Mouse (Mus musculus): ENCODE data around the gene Gsta2. TPM values are rescaled to one million over a fixed set of nuclear protein-coding genes. Genes with fewer than 3 reads are reported as not detected.
"Not testable (repeated sequence)": the region's sequence is repeated elsewhere in the genome, so short reads cannot be mapped to it uniquely, and the experiment has no call there.

The Gsta2 gene
- polyA plus RNA-seq, 1 experiment: 726 TPM

DNA sequence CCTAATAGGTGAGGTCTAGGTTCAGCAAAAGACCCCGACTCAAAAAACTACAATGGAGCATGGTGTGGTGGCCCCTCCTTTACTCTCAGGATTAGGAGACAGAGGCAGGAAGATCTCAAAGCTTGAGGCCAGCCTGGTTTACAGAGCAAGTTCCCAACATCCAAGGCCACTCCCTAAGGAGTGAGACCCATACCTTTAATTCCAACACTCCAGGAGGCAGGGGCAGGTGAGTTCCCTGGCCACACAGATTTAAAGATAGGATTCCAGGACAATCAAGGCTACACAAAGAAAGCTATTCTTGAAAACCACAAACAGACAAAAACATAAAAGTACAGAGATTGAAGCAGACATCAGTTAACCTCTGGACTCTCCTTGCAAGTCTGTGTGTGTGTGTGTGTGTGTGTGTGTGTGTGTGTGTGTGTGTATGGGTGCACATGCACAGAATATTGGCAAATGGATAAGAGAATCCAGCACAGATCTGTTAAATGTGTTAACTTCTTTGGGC lies 19.3 kb upstream of the Gsta2 start:
- TF ChIP-seq POLR2A (IDR thresholded peaks at IDR 0.05; ENCODE audit: low read depth, low read length): no peak
- no peak for TF ChIP-seq CTCF (conservative IDR thresholded peaks at IDR 0.05; ENCODE audit: insufficient read depth, insufficient read length, low read depth, low read length)
- 45% methylated on average over 1 of the region's 1 CpGs for WGBS
- Histone ChIP-seq H3K4me3 (ENCODE audit: insufficient read depth, low read depth, low read length) (no peak overlapping the region), H3K27ac (ENCODE audit: insufficient read depth, low read depth, low read length) (no peak overlapping the region), H3K4me1 (ENCODE audit: control insufficient read depth, insufficient read depth, low read length) (no peaks in the 10 kb centered on the region), H3K36me3 (ENCODE audit: control insufficient read depth, insufficient read depth, low read length) (no peaks in the 10 kb centered on the region), H3K27me3 (replicated peaks; ENCODE audit: control insufficient read depth, insufficient read depth, low read length) (no peaks in the 10 kb centered on the region)
- peak; percentile 7 for DNase-seq

DNA sequence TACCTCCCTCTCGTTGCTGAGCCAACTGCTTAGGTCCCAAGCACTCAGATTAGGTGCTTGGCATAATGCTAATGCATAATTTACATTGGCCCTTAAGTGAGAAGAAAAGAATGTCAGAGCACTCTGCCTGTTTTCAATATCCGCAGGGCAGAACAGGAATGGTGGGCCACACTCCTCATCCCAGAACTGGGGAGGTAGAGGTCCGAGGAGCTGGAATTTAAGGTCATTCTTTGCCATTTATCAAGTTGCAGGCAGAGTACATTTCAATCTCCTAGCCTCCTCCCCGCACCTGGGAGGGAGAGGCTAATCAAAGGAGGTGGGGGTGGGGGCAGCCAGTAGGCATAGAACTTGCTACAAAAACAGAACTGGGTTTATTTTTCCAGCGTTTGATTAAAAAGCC lies 18.8 kb upstream of the Gsta2 start:
- H3K4me1 ChIP-seq (ENCODE audit: control insufficient read depth, insufficient read depth, low read length): no peaks in the 10 kb centered on the region
- H3K4me3 ChIP-seq (ENCODE audit: insufficient read depth, low read depth, low read length): no peak overlapping the region
- H3K27me3 ChIP-seq (replicated peaks; ENCODE audit: control insufficient read depth, insufficient read depth, low read length): no peaks in the 10 kb centered on the region
- H3K27ac ChIP-seq (ENCODE audit: insufficient read depth, low read depth, low read length): no peak overlapping the region
- no peak for DNase-seq
- 44% methylated on average over 5 of the region's 5 CpGs for WGBS
- TF ChIP-seq POLR2A (IDR thresholded peaks at IDR 0.05; ENCODE audit: low read depth, low read length) (no peak), CTCF (conservative IDR thresholded peaks at IDR 0.05; ENCODE audit: insufficient read depth, insufficient read length, low read depth, low read length) (no peak)
- no peaks in the 10 kb centered on the region for H3K36me3 ChIP-seq (ENCODE audit: control insufficient read depth, insufficient read depth, low read length)

DNA sequence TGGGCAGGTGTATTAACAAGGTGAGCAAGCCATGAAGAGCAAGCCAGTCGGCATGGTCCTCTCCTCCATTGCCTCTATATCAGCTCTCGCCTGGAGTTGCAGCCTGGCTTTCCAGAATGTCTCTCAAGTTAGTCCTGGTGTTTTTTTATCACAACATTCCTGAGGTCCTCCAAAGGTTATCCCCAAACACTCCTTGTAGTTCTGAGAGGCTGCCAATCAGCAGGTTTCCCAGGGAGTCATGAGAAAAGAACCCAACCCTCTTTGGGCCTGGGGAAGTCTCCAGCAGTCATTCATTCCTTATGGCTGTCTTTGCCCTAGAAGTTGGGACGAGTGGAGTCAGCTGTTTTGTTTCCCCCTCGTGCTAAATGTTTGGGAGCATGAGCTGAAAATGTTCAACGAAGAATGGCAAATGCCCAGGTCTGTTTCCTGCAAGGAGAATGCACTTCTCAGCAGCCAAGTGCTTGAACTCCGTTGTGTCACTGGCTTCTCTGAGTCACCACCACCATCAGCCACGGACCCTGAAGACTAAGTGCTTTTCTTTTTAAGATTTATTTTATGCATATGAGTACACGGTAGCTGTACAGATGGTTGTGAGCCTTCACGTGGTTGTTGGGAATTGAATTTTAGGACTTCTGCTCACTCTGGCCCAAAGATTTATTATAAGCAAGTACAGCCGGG lies 17.4 kb upstream of the Gsta2 start:
- Histone ChIP-seq H3K4me3 (ENCODE audit: insufficient read depth, low read depth, low read length) (no peak overlapping the region), H3K4me1 (ENCODE audit: control insufficient read depth, insufficient read depth, low read length) (no peaks in the 10 kb centered on the region), H3K36me3 (ENCODE audit: control insufficient read depth, insufficient read depth, low read length) (no peaks in the 10 kb centered on the region), H3K27me3 (replicated peaks; ENCODE audit: control insufficient read depth, insufficient read depth, low read length) (no peaks in the 10 kb centered on the region), H3K27ac (ENCODE audit: insufficient read depth, low read depth, low read length) (no peak overlapping the region)
- TF ChIP-seq CTCF (conservative IDR thresholded peaks at IDR 0.05; ENCODE audit: insufficient read depth, insufficient read length, low read depth, low read length) (no peak), POLR2A (IDR thresholded peaks at IDR 0.05; ENCODE audit: low read depth, low read length) (no peak)
- no peak for DNase-seq
- WGBS: 77% methylated on average over 10 of the region's 10 CpGs

DNA sequence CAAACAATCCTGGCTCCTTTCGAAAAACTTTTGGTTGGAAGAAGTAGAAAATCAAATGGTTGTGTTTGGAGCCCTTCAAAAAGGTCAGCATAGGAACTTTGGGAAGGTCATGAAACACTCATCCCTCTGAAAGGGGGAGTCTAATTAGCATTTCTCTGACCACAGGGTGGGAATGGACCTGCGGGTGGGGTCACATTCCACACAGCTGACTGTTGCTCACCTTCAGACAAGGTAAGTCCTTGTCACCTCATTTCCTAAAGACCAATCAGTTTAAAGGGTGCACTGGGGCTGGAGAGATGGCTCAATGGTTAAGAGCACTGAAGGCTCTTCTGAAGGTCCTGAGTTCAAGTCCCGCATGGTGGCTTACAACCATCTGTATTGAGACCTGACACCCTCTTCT lies 15.9 kb upstream of the Gsta2 start:
- 91% methylated on average over 3 of the region's 3 CpGs for WGBS
- no peaks in the 10 kb centered on the region for H3K4me1 ChIP-seq (ENCODE audit: control insufficient read depth, insufficient read depth, low read length)
- TF ChIP-seq POLR2A (IDR thresholded peaks at IDR 0.05; ENCODE audit: low read depth, low read length): no peak
- TF ChIP-seq CTCF (conservative IDR thresholded peaks at IDR 0.05; ENCODE audit: insufficient read depth, insufficient read length, low read depth, low read length): no peak
- no peak for DNase-seq
- H3K27me3 ChIP-seq (replicated peaks; ENCODE audit: control insufficient read depth, insufficient read depth, low read length): no peaks in the 10 kb centered on the region
- no peaks in the 10 kb centered on the region for H3K36me3 ChIP-seq (ENCODE audit: control insufficient read depth, insufficient read depth, low read length)
- no peak overlapping the region for H3K27ac ChIP-seq (ENCODE audit: insufficient read depth, low read depth, low read length)
- H3K4me3 ChIP-seq (ENCODE audit: insufficient read depth, low read depth, low read length): no peak overlapping the region

DNA sequence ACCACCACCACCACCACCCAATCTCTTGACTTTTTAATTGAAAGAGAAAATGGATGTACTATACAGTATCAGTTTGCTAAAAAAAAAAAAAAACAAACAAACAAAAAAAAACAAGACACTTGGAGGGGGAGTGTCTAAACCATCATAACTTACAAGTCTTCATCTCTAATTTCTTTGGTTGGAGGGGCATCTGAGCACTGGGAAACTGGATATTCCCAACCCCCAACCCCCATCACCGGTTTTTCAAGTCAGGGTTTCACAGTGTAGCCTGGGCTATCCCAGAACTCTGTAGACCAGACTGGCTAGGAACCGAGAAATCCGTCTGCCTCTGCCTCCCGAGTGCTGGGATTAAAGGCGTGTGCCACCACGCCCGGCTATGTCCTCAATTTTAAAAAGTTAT lies 14.2 kb upstream of the Gsta2 start:
- H3K27me3 ChIP-seq (replicated peaks; ENCODE audit: control insufficient read depth, insufficient read depth, low read length): no peaks in the 10 kb centered on the region
- no peak for TF ChIP-seq POLR2A (IDR thresholded peaks at IDR 0.05; ENCODE audit: low read depth, low read length)
- no peak for TF ChIP-seq CTCF (conservative IDR thresholded peaks at IDR 0.05; ENCODE audit: insufficient read depth, insufficient read length, low read depth, low read length)
- H3K4me1 ChIP-seq (ENCODE audit: control insufficient read depth, insufficient read depth, low read length): no peaks in the 10 kb centered on the region
- 94% methylated on average over 7 of the region's 7 CpGs for WGBS
- H3K4me3 ChIP-seq (ENCODE audit: insufficient read depth, low read depth, low read length): no peak overlapping the region
- H3K36me3 ChIP-seq (ENCODE audit: control insufficient read depth, insufficient read depth, low read length): no peaks in the 10 kb centered on the region
- DNase-seq: no peak
- no peak overlapping the region for H3K27ac ChIP-seq (ENCODE audit: insufficient read depth, low read depth, low read length)

DNA sequence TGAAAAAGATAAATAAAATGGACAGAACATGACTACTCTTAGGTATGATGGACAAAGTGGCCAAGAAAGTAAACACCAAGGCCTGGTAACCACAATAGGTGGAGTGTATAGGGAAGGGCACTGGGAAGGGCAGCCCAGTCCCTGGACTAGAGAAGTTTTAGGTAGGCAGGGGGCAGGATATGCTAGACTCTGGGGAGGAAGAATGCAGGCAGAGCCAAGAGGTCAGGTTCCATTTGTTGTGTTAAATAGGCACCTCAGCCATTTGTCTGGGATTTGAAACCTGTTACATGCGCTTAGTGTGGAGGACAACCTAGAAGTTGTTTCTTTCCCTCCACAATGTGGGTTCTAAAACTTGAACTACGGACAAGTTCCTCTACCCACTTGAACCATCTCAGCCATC lies 13.8 kb upstream of the Gsta2 start:
- Histone ChIP-seq H3K27me3 (replicated peaks; ENCODE audit: control insufficient read depth, insufficient read depth, low read length) (no peaks in the 10 kb centered on the region), H3K4me3 (ENCODE audit: insufficient read depth, low read depth, low read length) (no peak overlapping the region), H3K27ac (ENCODE audit: insufficient read depth, low read depth, low read length) (no peak overlapping the region), H3K4me1 (ENCODE audit: control insufficient read depth, insufficient read depth, low read length) (no peaks in the 10 kb centered on the region), H3K36me3 (ENCODE audit: control insufficient read depth, insufficient read depth, low read length) (no peaks in the 10 kb centered on the region)
- DNase-seq: no peak
- 84% methylated on average over 2 of the region's 2 CpGs for WGBS
- no peak for TF ChIP-seq CTCF (conservative IDR thresholded peaks at IDR 0.05; ENCODE audit: insufficient read depth, insufficient read length, low read depth, low read length)
- TF ChIP-seq POLR2A (IDR thresholded peaks at IDR 0.05; ENCODE audit: low read depth, low read length): no peak

DNA sequence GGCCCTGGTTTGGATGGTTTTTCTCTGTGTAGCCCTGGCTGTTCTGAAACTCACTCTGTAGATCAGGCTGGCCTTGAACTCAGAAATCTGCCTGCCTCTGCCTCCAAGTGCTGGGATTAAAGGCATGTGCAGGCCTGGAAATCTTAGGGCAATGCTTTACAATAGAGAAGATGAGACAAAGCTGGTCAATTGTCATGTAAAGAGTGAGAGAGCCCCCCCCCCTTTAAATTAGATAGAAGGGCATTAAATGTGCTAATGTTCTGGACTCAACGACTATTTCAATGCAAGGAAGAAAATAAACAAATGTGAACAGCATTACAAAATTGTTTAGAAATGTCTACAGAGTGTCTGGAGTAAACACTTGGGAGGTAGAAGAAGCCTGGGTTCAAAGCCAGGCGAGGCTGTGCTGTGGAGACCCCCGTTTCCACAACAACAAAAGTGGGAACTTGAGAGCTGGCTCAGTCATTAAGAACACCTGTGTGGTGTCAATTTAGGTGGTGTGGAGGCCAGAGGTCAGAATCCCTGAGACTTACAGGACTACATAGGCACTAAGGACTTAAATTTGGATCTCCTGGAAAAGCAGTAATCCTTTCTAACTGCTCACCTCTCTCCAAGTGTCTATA lies 13.2 kb upstream of the Gsta2 start:
- DNase-seq: no peak
- Histone ChIP-seq H3K36me3 (ENCODE audit: control insufficient read depth, insufficient read depth, low read length) (no peaks in the 10 kb centered on the region), H3K4me3 (ENCODE audit: insufficient read depth, low read depth, low read length) (no peak overlapping the region), H3K27ac (ENCODE audit: insufficient read depth, low read depth, low read length) (no peak overlapping the region), H3K27me3 (replicated peaks; ENCODE audit: control insufficient read depth, insufficient read depth, low read length) (no peaks in the 10 kb centered on the region), H3K4me1 (ENCODE audit: control insufficient read depth, insufficient read depth, low read length) (no peaks in the 10 kb centered on the region)
- TF ChIP-seq POLR2A (IDR thresholded peaks at IDR 0.05; ENCODE audit: low read depth, low read length) (no peak), CTCF (conservative IDR thresholded peaks at IDR 0.05; ENCODE audit: insufficient read depth, insufficient read length, low read depth, low read length) (no peak)
- 76% methylated on average over 3 of the region's 3 CpGs for WGBS

DNA sequence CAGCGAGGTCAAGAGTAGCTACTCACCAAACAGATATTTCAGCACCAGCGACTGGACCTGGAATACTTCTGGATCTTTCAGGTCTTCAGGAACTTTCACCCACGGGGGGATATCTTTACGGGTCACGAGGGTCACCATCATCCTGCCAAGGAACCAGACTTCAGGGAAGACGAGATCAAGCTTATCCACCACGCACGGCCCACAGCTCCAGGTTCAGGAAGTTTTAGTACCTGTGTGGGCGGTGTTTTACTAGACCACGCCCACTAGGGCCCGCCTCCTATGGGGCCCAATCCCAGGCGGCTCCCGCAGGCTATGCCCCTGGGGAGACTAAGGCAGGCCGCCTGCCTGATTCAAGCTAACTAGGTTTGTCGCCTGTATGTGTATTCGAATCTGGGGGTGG lies 12.4 kb upstream of the Gsta2 start, which contains the start of gene Dppa5a:
TSS of gene Dppa5a (minus strand) at position 219 of the 400 bp plus-strand sequence.
- 94% methylated on average over 16 of the region's 16 CpGs for WGBS
- not testable (repeated sequence) for H3K4me1 ChIP-seq (ENCODE audit: control insufficient read depth, insufficient read depth, low read length); DNase-seq; H3K27me3 ChIP-seq (replicated peaks; ENCODE audit: control insufficient read depth, insufficient read depth, low read length); H3K27ac ChIP-seq (ENCODE audit: insufficient read depth, low read depth, low read length); H3K4me3 ChIP-seq (ENCODE audit: insufficient read depth, low read depth, low read length); H3K36me3 ChIP-seq (ENCODE audit: control insufficient read depth, insufficient read depth, low read length)

Measured in kidney, adult 2 months (tissue).